Mouse (Mus musculus): ENCODE results near the gene Hist1h2ab.

- TF ChIP-seq POLR2A (IDR thresholded peaks at IDR 0.05; ENCODE audit: low read depth, low read length) (no peak), CTCF (conservative IDR thresholded peaks at IDR 0.05; ENCODE audit: insufficient read depth, insufficient read length, low read depth, low read length) (no peak)
These were observed 45.1 kb upstream of the Hist1h2ab start for GRCm38 (mm10) chr13:23705751-23706356.

All from kidney, adult 2 months (tissue).